Mouse (Mus musculus): ENCODE measurements around the gene Rab3ip. TPM values are rescaled to one million over a fixed set of nuclear protein-coding genes. Genes with fewer than 3 reads are reported as not detected.

Rab3ip gene
- polyA plus RNA-seq, 1 experiment from 2014 or later: 43.1 TPM

- Histone ChIP-seq H3K9ac (no peak overlapping the region), H3K27ac (no peak overlapping the region), H3K36me3 (ENCODE audit: poor library complexity, severe bottlenecking) (peaks cover 74% of the 10 kb centered on the region), H3K27me3 (no peaks in the 10 kb centered on the region), H3K9me3 (replicated peaks) (no peaks in the 10 kb centered on the region), H3K4me2 (no peak overlapping the region), H3K4me1 (no peaks in the 10 kb centered on the region), H3K4me3 (no peak overlapping the region)
- ATAC-seq: no peak
- WGBS: 96% methylated on average over 17 of the region's 17 CpGs
Observed at GRCm38 (mm10) chr10:116913647-116914273, 36.8 kb downstream of the Rab3ip start.

- no peak overlapping the region for H3K9ac ChIP-seq
- H3K9me3 ChIP-seq (replicated peaks): no peaks in the 10 kb centered on the region
- ATAC-seq: no peak
- no peaks in the 10 kb centered on the region for H3K4me1 ChIP-seq
- WGBS: 93% methylated on average over 9 of the region's 9 CpGs
- H3K27me3 ChIP-seq: no peaks in the 10 kb centered on the region
- peaks cover 77% of the 10 kb centered on the region for H3K36me3 ChIP-seq (ENCODE audit: poor library complexity, severe bottlenecking)
- H3K4me2 ChIP-seq: no peak overlapping the region
- no peak overlapping the region for H3K27ac ChIP-seq
- H3K4me3 ChIP-seq: no peak overlapping the region
Observed at GRCm38 (mm10) chr10:116912850-116913249, 37.7 kb downstream of the Rab3ip start.

GRCm38 (mm10) chr10:116908901-116909642, 41.5 kb downstream of the Rab3ip start:
- Histone ChIP-seq H3K36me3 (ENCODE audit: poor library complexity, severe bottlenecking) (peaks cover 90% of the 10 kb centered on the region), H3K4me3 (no peak overlapping the region), H3K27me3 (no peaks in the 10 kb centered on the region), H3K9me3 (replicated peaks) (no peaks in the 10 kb centered on the region), H3K4me2 (no peak overlapping the region), H3K4me1 (no peaks in the 10 kb centered on the region), H3K27ac (no peak overlapping the region), H3K9ac (no peak overlapping the region)
- ATAC-seq: no peak
- WGBS: 83% methylated on average over 15 of the region's 15 CpGs

GRCm38 (mm10) chr10:116906794-116907193, 43.8 kb downstream of the Rab3ip start:
- WGBS: 97% methylated on average over 9 of the region's 9 CpGs
- Histone ChIP-seq H3K27ac (no peak overlapping the region), H3K4me3 (no peak overlapping the region), H3K27me3 (no peaks in the 10 kb centered on the region), H3K9me3 (replicated peaks) (no peaks in the 10 kb centered on the region), H3K4me1 (no peaks in the 10 kb centered on the region), H3K36me3 (ENCODE audit: poor library complexity, severe bottlenecking) (peaks cover 72% of the 10 kb centered on the region), H3K9ac (no peak overlapping the region), H3K4me2 (no peak overlapping the region)
- no peak for ATAC-seq

- ATAC-seq: no peak
Observed at GRCm38 (mm10) chr10:116904503-116904908, 46.1 kb downstream of the Rab3ip start.

GRCm38 (mm10) chr10:116896336-116897177, 54.0 kb downstream of the Rab3ip start, which contains the start of gene Myrfl:
Gene Myrfl, minus strand, starts transcription at chr10:116896919.
- no peak for ATAC-seq
- Histone ChIP-seq H3K36me3 (ENCODE audit: poor library complexity, severe bottlenecking) (no peaks in the 10 kb centered on the region), H3K4me2 (no peak within 1 kb of the TSS), H3K27me3 (no peaks in the 10 kb centered on the region), H3K4me1 (no peaks in the 10 kb centered on the region), H3K9me3 (replicated peaks) (no peaks in the 10 kb centered on the region), H3K9ac (no peak within 1 kb of the TSS), H3K27ac (no peak within 1 kb of the TSS), H3K4me3 (no peak within 1 kb of the TSS)
- 80% methylated on average over 17 of the region's 17 CpGs for WGBS

More at GRCm38 (mm10) chr10:116904503-116904908, 46.1 kb downstream of the Rab3ip start:
- no peak overlapping the region for H3K4me3 ChIP-seq
- no peaks in the 10 kb centered on the region for H3K9me3 ChIP-seq (replicated peaks)
- no peak overlapping the region for H3K4me2 ChIP-seq
- H3K9ac ChIP-seq: no peak overlapping the region
- H3K27me3 ChIP-seq: no peaks in the 10 kb centered on the region
- H3K4me1 ChIP-seq: no peaks in the 10 kb centered on the region
- H3K36me3 ChIP-seq (ENCODE audit: poor library complexity, severe bottlenecking): peaks cover 49% of the 10 kb centered on the region
- H3K27ac ChIP-seq: no peak overlapping the region
- 89% methylated on average over 10 of the region's 10 CpGs for WGBS

- Histone ChIP-seq H3K4me2 (no peak overlapping the region), H3K27me3 (no peaks in the 10 kb centered on the region), H3K9ac (no peak overlapping the region), H3K4me1 (no peaks in the 10 kb centered on the region), H3K36me3 (ENCODE audit: poor library complexity, severe bottlenecking) (no peaks in the 10 kb centered on the region), H3K9me3 (replicated peaks) (no peaks in the 10 kb centered on the region), H3K27ac (no peak overlapping the region), H3K4me3 (no peak overlapping the region)
- 90% methylated on average over 12 of the region's 12 CpGs for WGBS
- ATAC-seq: no peak
Observed at GRCm38 (mm10) chr10:116895108-116895833, 55.3 kb downstream of the Rab3ip start.

- Histone ChIP-seq H3K4me1 (no peaks in the 10 kb centered on the region), H3K27me3 (no peaks in the 10 kb centered on the region), H3K27ac (no peak overlapping the region), H3K9ac (no peak overlapping the region), H3K4me2 (no peak overlapping the region), H3K36me3 (ENCODE audit: poor library complexity, severe bottlenecking) (no peaks in the 10 kb centered on the region), H3K9me3 (replicated peaks) (no peaks in the 10 kb centered on the region), H3K4me3 (no peak overlapping the region)
- ATAC-seq: no peak
- 73% methylated on average over 6 of the region's 6 CpGs for WGBS
Observed at GRCm38 (mm10) chr10:116894540-116894939, 56.0 kb downstream of the Rab3ip start.

GRCm38 (mm10) chr10:116893753-116894152, 56.8 kb downstream of the Rab3ip start:
- Histone ChIP-seq H3K27ac (no peak overlapping the region), H3K9me3 (replicated peaks) (no peaks in the 10 kb centered on the region), H3K4me1 (no peaks in the 10 kb centered on the region), H3K9ac (no peak overlapping the region), H3K27me3 (no peaks in the 10 kb centered on the region), H3K36me3 (ENCODE audit: poor library complexity, severe bottlenecking) (no peaks in the 10 kb centered on the region), H3K4me3 (no peak overlapping the region), H3K4me2 (no peak overlapping the region)
- whole genome bisulfite sequencing: 27% methylated on average over 3 of the region's 3 CpGs
- ATAC-seq: no peak

GRCm38 (mm10) chr10:116890587-116890986, 60.0 kb downstream of the Rab3ip start:
- no peak overlapping the region for H3K4me2 ChIP-seq
- ATAC-seq: peak; percentile 76
- H3K9ac ChIP-seq: no peak overlapping the region
- H3K27me3 ChIP-seq: no peaks in the 10 kb centered on the region
- H3K27ac ChIP-seq: no peak overlapping the region
- no peak overlapping the region for H3K4me3 ChIP-seq
- WGBS: 59% methylated on average over 5 of the region's 5 CpGs
- H3K36me3 ChIP-seq (ENCODE audit: poor library complexity, severe bottlenecking): no peaks in the 10 kb centered on the region
- H3K4me1 ChIP-seq: no peaks in the 10 kb centered on the region
- H3K9me3 ChIP-seq (replicated peaks): no peaks in the 10 kb centered on the region

- H3K27me3 ChIP-seq: no peaks in the 10 kb centered on the region
- 89% methylated on average over 3 of the region's 3 CpGs for WGBS
- no peak overlapping the region for H3K9ac ChIP-seq
- H3K27ac ChIP-seq: no peak overlapping the region
- ATAC-seq: no peak
- no peak overlapping the region for H3K4me3 ChIP-seq
- no peaks in the 10 kb centered on the region for H3K4me1 ChIP-seq
- H3K36me3 ChIP-seq (ENCODE audit: poor library complexity, severe bottlenecking): no peaks in the 10 kb centered on the region
- no peaks in the 10 kb centered on the region for H3K9me3 ChIP-seq (replicated peaks)
- no peak overlapping the region for H3K4me2 ChIP-seq
Observed at GRCm38 (mm10) chr10:116884552-116884951, 66.0 kb downstream of the Rab3ip start.
